Mouse (Mus musculus): ENCODE measurements around the gene Tmx4.

Gene Tmx4

GRCm38 (mm10) chr2:134554221-134554727 is 89.7 kb downstream of the Tmx4 start, which contains the start of gene Hao1:
Gene Hao1, minus strand, starts transcription at chr2:134554368.
- no peak for DNase-seq

GRCm38 (mm10) chr2:134552358-134552757 is 91.6 kb downstream of the Tmx4 start:
- DNase-seq: no peak

- DNase-seq: peak; percentile 53 to 65
Measured at GRCm38 (mm10) chr2:134549770-134550169, 94.2 kb downstream of the Tmx4 start.

DNA sequence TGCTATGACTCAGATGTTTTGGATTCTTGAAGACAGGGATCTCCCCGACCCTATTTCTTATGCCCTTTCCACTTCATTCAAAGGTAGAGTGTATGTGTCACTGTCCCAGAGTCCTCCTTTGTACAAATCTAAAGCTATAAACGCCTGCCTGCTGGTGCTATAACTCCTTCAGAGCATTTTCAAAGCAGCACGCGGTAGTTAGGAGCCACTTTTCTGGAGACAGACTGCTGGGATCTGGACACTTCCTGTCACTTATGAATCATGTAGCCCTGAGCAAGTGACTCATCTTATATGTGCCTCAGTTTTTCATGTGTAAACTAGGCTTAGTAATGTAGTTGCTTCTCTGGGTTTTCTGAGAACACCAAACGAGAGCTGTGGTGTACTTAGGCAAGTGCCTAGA is 98.8 kb downstream of the Tmx4 start:
- DNase-seq: no peak

GRCm38 (mm10) chr2:134544321-134545065 is 99.5 kb downstream of the Tmx4 start:
- no peak for DNase-seq

Measured in cerebellum, postnatal 36 days (tissue).